Mouse (Mus musculus): ENCODE data around the gene Emc9.

DNA sequence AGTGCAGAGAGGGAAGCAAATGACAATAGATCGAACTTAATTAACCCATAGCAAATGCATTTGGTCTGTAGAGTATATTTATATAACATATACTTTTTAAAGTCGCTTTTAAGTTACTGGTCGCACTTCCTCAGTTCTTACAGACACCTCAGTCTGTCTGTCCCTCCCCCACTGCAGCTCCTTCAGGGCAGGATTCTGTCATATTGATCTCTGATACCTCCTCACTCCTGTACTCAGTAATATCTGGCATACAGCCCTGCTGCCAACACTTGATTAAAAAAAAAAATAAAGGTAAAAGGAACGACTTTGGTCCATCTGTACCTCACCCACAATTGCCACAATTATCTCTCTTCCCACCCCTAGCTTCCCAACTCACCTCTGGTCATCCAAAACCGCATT lies 800 bp downstream of the Emc9 start:
- no peak for TF ChIP-seq CTCF (IDR thresholded peaks at IDR 0.05 in 2 of 3, conservative IDR thresholded peaks at IDR 0.05 in 1 of 3; ENCODE audit: control insufficient read depth in 1 of 3, insufficient read depth in 1 of 3, low read depth in 2 of 3, low read length in 3 of 3, poor library complexity in 1 of 3, severe bottlenecking in 1 of 3)
- no peak for TF ChIP-seq ZC3H11A (IDR thresholded peaks at IDR 0.05; ENCODE audit: low read depth, low read length)
- no peak for TF ChIP-seq POLR2A (IDR thresholded peaks at IDR 0.05; ENCODE audit: control insufficient read depth in 1 of 2, insufficient read depth in 1 of 2, low read depth in 1 of 2, low read length in 2 of 2, poor library complexity in 1 of 2)
- no peak for TF ChIP-seq EP300 (IDR thresholded peaks at IDR 0.05; ENCODE audit: low read depth in 1 of 2, low read length in 2 of 2)
- no peak for TF ChIP-seq TCF12 (IDR thresholded peaks at IDR 0.05; ENCODE audit: low read depth, low read length)
- no peak for TF ChIP-seq MAFK (IDR thresholded peaks at IDR 0.05; ENCODE audit: borderline replicate concordance, low read depth, low read length)
- TF ChIP-seq HCFC1 (IDR thresholded peaks at IDR 0.05; ENCODE audit: low read depth, low read length): no peak
- no peak for TF ChIP-seq ELF1 (IDR thresholded peaks at IDR 0.05; ENCODE audit: low read depth, low read length)
- no peak for TF ChIP-seq ZMIZ1 (IDR thresholded peaks at IDR 0.05; ENCODE audit: low read depth, low read length)
